Mouse (Mus musculus): Measurements from ENCODE around the gene Rpa3. TPM values are rescaled to one million over a fixed set of nuclear protein-coding genes. Genes with fewer than 3 reads are reported as not detected.

Rpa3 gene
- polyA plus RNA-seq, 1 experiment, result 73.6 TPM

DNA sequence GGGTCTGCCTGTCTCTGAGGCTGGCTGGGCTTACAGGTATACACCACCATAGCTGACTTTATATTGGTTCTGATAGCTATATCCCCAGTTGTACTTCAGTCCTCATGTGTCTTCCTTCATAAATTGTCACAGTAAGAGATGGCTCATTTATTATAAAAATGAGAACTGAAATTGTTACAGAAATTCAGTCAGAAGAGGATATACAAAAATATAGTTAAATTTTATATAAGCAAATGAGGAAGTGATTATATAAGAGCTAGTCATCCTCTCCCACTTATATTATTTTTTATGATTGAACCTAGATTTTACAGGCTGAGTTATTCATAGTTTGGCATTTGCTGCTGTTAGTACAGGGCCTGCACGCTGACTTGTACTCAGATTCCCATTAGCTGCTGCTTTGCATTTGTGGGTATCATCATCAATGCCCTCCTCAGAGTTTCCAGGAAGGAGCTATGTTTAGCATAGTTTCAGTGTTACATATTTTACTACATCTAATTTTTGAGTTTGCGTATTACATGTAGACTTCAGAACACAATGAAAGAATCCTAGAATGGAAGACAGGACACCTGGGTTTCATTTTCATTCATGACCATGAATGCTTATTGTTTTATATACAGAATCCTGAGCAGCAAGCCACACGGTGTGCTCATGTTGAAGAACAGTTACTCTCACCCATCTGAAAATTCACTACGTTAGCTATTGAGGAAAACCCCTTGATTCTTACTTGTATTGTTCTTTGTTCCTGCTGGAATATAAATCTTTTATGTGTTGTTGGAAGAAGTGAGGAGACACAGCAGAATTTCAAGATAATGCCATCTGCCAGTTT is 30.0 kb upstream of the Rpa3 start:
- Histone ChIP-seq H3K27me3 (ENCODE audit: control insufficient read depth, insufficient read depth, insufficient read length) (no peaks in the 10 kb centered on the region), H3K36me3 (ENCODE audit: control insufficient read depth, insufficient read depth) (peaks cover 4% of the 10 kb centered on the region), H3K4me3 (ENCODE audit: insufficient read depth, poor library complexity, severe bottlenecking) (no peak overlapping the region), H3ac (ENCODE audit: control insufficient read depth, insufficient read length, low read depth) (no peak overlapping the region), H3K79me3 (ENCODE audit: low read depth) (no peaks in the 10 kb centered on the region), H3K79me2 (ENCODE audit: control insufficient read depth, insufficient read depth) (no peaks in the 10 kb centered on the region)
- TF ChIP-seq USF1 (IDR thresholded peaks at IDR 0.05; ENCODE audit: low read depth), result no peak

- H3K36me3 ChIP-seq (ENCODE audit: control insufficient read depth, insufficient read depth), result no peaks in the 10 kb centered on the region
- H3ac ChIP-seq (ENCODE audit: control insufficient read depth, insufficient read length, low read depth), result no peak overlapping the region
- H3K79me2 ChIP-seq (ENCODE audit: control insufficient read depth, insufficient read depth), result no peaks in the 10 kb centered on the region
- H3K27me3 ChIP-seq (ENCODE audit: control insufficient read depth, insufficient read depth, insufficient read length), result no peaks in the 10 kb centered on the region
- no peaks in the 10 kb centered on the region for H3K79me3 ChIP-seq (ENCODE audit: low read depth)
- no peak overlapping the region for H3K4me3 ChIP-seq (ENCODE audit: insufficient read depth, poor library complexity, severe bottlenecking)
- TF ChIP-seq FOSL1 (IDR thresholded peaks at IDR 0.05; ENCODE audit: insufficient read depth, low read length, poor library complexity, severe bottlenecking), result no peak
- no peak for TF ChIP-seq MYOG (IDR thresholded peaks at IDR 0.05; ENCODE audit: control insufficient read depth, extremely low read depth, insufficient read length)
- TF ChIP-seq CEBPB (IDR thresholded peaks at IDR 0.05; ENCODE audit: low read depth), result no peak
Observed at GRCm38 (mm10) chr6:8286146-8286545, 27.2 kb upstream of the Rpa3 start.

DNA sequence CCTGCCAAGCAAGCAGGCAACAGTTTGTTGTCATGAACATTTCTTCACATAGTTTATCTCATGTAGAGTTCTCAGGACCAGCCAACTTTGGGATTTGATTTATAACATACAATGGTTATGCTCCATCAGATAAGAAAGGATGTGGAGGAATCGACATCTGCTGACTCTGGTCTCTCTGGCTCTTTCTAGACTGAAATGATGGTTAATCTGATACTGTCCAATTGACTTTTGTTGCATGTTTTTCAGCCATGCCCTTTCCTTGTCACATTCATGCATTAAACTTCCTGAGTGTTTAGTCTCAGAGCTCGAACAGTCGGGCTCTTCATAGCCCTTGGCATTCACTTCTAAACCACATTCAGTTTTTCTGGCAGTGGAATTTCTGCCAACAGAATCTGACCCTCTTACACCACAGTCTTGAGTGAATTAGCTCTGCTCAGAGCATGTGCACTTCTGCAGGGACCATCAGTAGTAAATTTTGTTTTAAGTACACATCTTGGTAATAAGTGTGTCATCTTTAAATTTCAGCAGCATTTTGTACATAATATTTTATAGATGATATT is 26.5 kb upstream of the Rpa3 start:
- Histone ChIP-seq H3K79me3 (ENCODE audit: low read depth) (no peaks in the 10 kb centered on the region), H3K4me3 (ENCODE audit: insufficient read depth, poor library complexity, severe bottlenecking) (no peak overlapping the region), H3K36me3 (ENCODE audit: control insufficient read depth, insufficient read depth) (no peaks in the 10 kb centered on the region), H3K27me3 (ENCODE audit: control insufficient read depth, insufficient read depth, insufficient read length) (no peaks in the 10 kb centered on the region), H3ac (ENCODE audit: control insufficient read depth, insufficient read length, low read depth) (no peak overlapping the region), H3K79me2 (ENCODE audit: control insufficient read depth, insufficient read depth) (no peaks in the 10 kb centered on the region)
- TF ChIP-seq CTCF (IDR thresholded peaks at IDR 0.05; ENCODE audit: control insufficient read depth, insufficient read depth, insufficient read length), result no peak
- no peak for TF ChIP-seq MYOG (IDR thresholded peaks at IDR 0.05; ENCODE audit: control insufficient read depth, extremely low read depth, insufficient read length)
- TF ChIP-seq FOSL1 (IDR thresholded peaks at IDR 0.05; ENCODE audit: insufficient read depth, low read length, poor library complexity, severe bottlenecking), result no peak
- no peak for TF ChIP-seq MAX (IDR thresholded peaks at IDR 0.05)
- no peak for TF ChIP-seq MYOD1 (IDR thresholded peaks at IDR 0.05; ENCODE audit: control insufficient read depth, insufficient read length, low read depth)
- TF ChIP-seq USF1 (IDR thresholded peaks at IDR 0.05; ENCODE audit: low read depth), result no peak
- TF ChIP-seq CEBPB (IDR thresholded peaks at IDR 0.05; ENCODE audit: low read depth), result no peak

DNA sequence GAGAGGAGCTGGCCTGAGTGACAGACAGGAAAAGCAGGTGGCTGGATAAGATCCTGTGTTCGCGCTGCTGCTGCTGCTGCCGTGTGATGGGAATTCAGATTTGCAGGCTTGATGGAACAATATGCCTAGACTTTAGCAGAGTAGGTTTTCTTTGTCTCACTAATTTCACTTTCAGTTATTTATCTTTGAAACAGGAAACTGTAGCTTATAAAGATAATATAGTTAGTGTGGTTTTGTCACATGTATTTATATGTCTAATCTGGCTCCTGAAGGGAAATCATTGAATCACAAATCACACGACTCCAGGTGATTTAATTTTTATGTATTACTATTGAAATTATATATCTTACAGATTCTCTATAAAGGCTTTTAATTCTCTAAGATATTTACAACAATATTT is 24.3 kb upstream of the Rpa3 start:
- Histone ChIP-seq H3ac (ENCODE audit: control insufficient read depth, insufficient read length, low read depth) (no peak overlapping the region), H3K79me2 (ENCODE audit: control insufficient read depth, insufficient read depth) (no peaks in the 10 kb centered on the region), H3K36me3 (ENCODE audit: control insufficient read depth, insufficient read depth) (peaks cover 4% of the 10 kb centered on the region), H3K79me3 (ENCODE audit: low read depth) (no peaks in the 10 kb centered on the region), H3K4me3 (ENCODE audit: insufficient read depth, poor library complexity, severe bottlenecking) (no peak overlapping the region), H3K27me3 (ENCODE audit: control insufficient read depth, insufficient read depth, insufficient read length) (no peaks in the 10 kb centered on the region)
- TF ChIP-seq MYOG (IDR thresholded peaks at IDR 0.05; ENCODE audit: control insufficient read depth, extremely low read depth, insufficient read length) (no peak), MYOD1 (IDR thresholded peaks at IDR 0.05; ENCODE audit: control insufficient read depth, insufficient read length, low read depth) (no peak), CEBPB (IDR thresholded peaks at IDR 0.05; ENCODE audit: low read depth) (no peak), FOSL1 (IDR thresholded peaks at IDR 0.05; ENCODE audit: insufficient read depth, low read length, poor library complexity, severe bottlenecking) (no peak), USF1 (IDR thresholded peaks at IDR 0.05; ENCODE audit: low read depth) (no peak), CTCF (IDR thresholded peaks at IDR 0.05; ENCODE audit: control insufficient read depth, insufficient read depth, insufficient read length) (no peak), MAX (IDR thresholded peaks at IDR 0.05) (no peak)

DNA sequence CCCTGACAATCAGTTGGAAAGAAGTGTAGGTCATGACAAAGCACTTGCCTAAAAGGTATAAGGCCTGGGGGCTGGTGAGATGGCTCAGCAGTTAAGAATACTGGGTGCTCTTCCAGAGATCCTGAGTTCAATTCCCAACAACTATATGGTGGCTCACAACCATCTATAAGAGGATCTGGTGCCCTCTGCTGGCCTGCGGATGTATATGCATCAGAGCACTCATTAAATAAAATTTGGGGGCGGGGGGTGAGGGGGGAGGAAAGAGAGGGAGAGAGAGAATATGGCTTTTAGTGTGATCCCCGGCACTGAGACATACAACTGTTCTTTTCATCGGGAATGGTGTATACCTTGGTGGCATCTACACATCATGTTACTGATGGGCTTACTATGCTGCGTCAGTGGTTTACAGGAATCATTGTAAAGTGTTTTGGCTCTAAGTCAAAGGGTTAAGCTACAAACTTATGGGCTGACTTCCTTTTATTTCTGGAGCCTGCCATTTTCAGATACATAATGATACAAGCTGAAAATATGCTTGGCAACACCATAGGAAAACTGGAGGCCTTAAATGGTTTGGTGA is 19.5 kb upstream of the Rpa3 start:
- Histone ChIP-seq H3ac (ENCODE audit: control insufficient read depth, insufficient read length, low read depth) (no peak overlapping the region), H3K79me3 (ENCODE audit: low read depth) (peaks cover 2% of the 10 kb centered on the region), H3K36me3 (ENCODE audit: control insufficient read depth, insufficient read depth) (peaks cover 4% of the 10 kb centered on the region), H3K79me2 (ENCODE audit: control insufficient read depth, insufficient read depth) (no peaks in the 10 kb centered on the region), H3K27me3 (ENCODE audit: control insufficient read depth, insufficient read depth, insufficient read length) (no peaks in the 10 kb centered on the region), H3K4me3 (ENCODE audit: insufficient read depth, poor library complexity, severe bottlenecking) (no peak overlapping the region)
- TF ChIP-seq FOSL1 (IDR thresholded peaks at IDR 0.05; ENCODE audit: insufficient read depth, low read length, poor library complexity, severe bottlenecking) (no peak), USF1 (IDR thresholded peaks at IDR 0.05; ENCODE audit: low read depth) (no peak), MYOG (IDR thresholded peaks at IDR 0.05; ENCODE audit: control insufficient read depth, extremely low read depth, insufficient read length) (no peak), CTCF (IDR thresholded peaks at IDR 0.05; ENCODE audit: control insufficient read depth, insufficient read depth, insufficient read length) (no peak), CEBPB (IDR thresholded peaks at IDR 0.05; ENCODE audit: low read depth) (no peak), MYOD1 (IDR thresholded peaks at IDR 0.05; ENCODE audit: control insufficient read depth, insufficient read length, low read depth) (no peak), MAX (IDR thresholded peaks at IDR 0.05) (no peak)

DNA sequence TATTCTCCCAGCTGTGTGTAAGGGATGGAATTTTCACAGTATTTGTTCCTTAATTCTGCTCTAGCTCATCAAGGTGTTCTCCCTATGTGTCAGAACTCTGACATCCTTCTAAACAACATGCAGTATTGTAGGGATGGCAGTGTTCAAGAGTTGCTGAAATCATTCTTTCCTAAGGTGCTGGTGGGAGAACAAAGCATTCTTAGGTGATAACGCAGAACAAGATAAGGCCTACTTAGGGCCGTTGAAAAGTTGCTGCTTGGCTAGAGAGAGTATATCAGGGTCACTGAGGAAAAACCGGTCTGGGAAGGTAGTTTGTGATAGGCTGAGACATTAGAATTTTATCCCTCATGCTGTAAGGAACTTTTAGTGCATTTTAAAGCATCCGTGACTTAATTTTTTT is 17.5 kb upstream of the Rpa3 start:
- Histone ChIP-seq H3K4me3 (ENCODE audit: insufficient read depth, poor library complexity, severe bottlenecking) (no peak overlapping the region), H3K36me3 (ENCODE audit: control insufficient read depth, insufficient read depth) (peaks cover 4% of the 10 kb centered on the region), H3K27me3 (ENCODE audit: control insufficient read depth, insufficient read depth, insufficient read length) (no peaks in the 10 kb centered on the region), H3ac (ENCODE audit: control insufficient read depth, insufficient read length, low read depth) (no peak overlapping the region), H3K79me3 (ENCODE audit: low read depth) (peaks cover 2% of the 10 kb centered on the region), H3K79me2 (ENCODE audit: control insufficient read depth, insufficient read depth) (no peaks in the 10 kb centered on the region)
- TF ChIP-seq CEBPB (IDR thresholded peaks at IDR 0.05; ENCODE audit: low read depth) (no peak), USF1 (IDR thresholded peaks at IDR 0.05; ENCODE audit: low read depth) (no peak), MYOG (IDR thresholded peaks at IDR 0.05; ENCODE audit: control insufficient read depth, extremely low read depth, insufficient read length) (no peak), FOSL1 (IDR thresholded peaks at IDR 0.05; ENCODE audit: insufficient read depth, low read length, poor library complexity, severe bottlenecking) (no peak), MYOD1 (IDR thresholded peaks at IDR 0.05; ENCODE audit: control insufficient read depth, insufficient read length, low read depth) (no peak), MAX (IDR thresholded peaks at IDR 0.05) (no peak), CTCF (IDR thresholded peaks at IDR 0.05; ENCODE audit: control insufficient read depth, insufficient read depth, insufficient read length) (no peak)

All from C2C12 (cell line).